Mouse (Mus musculus) ES-Bruce4 (cell line): ENCODE data around the gene Lect2. TPM values are rescaled to one million over a fixed set of nuclear protein-coding genes. Genes with fewer than 3 reads are reported as not detected.

ENCODE experiments used
- H3K27ac ChIP-seq: 2 replicates; pipeline ENCODE4 v1.5.1; 2012; ENCODE audit warnings: low read length, inconsistent platforms; ENCODE audit not compliant: insufficient read depth
- H3K27me3 ChIP-seq: 2 replicates; pipeline ENCODE4 v1.6.1; 2012; ENCODE audit warnings: mild to moderate bottlenecking, low read length, inconsistent platforms; ENCODE audit not compliant: control insufficient read depth, poor library complexity, insufficient read depth, severe bottlenecking
- H3K36me3 ChIP-seq: 2 replicates; pipeline ENCODE4 v1.6.1; 2012; ENCODE audit warnings: inconsistent platforms, mild to moderate bottlenecking, low read length, moderate library complexity; ENCODE audit not compliant: control insufficient read depth, poor library complexity, insufficient read depth, severe bottlenecking
- H3K4me1 ChIP-seq: one replicate; pipeline ENCODE4 v1.8.1; 2011; ENCODE audit warnings: low read length; ENCODE audit not compliant: control insufficient read depth, insufficient read depth
- H3K4me3 ChIP-seq: 2 replicates; pipeline ENCODE4 v1.5.1; 2011; ENCODE audit warnings: low read depth, mild to moderate bottlenecking, low read length
- H3K9ac ChIP-seq: 2 replicates; pipeline ENCODE4 v1.6.1; 2012; ENCODE audit warnings: low read depth, mild to moderate bottlenecking, inconsistent platforms; ENCODE audit not compliant: poor library complexity, severe bottlenecking
- H3K9me3 ChIP-seq: replicated peaks from 2 replicates; pipeline ENCODE4 v1.6.1; 2012; ENCODE audit warnings: mild to moderate bottlenecking, low read length, inconsistent platforms; ENCODE audit not compliant: control insufficient read depth, poor library complexity, insufficient read depth, severe bottlenecking
- CTCF ChIP-seq: IDR thresholded peaks from one replicate; pipeline ENCODE4 v1.8.1; 2011; ENCODE audit warnings: low read depth, low read length
- EP300 ChIP-seq: IDR thresholded peaks from 2 replicates; pipeline ENCODE4 v1.6.1; 2011; ENCODE audit warnings: low read depth, low read length; ENCODE audit not compliant: insufficient read depth
- POLR2A ChIP-seq: IDR thresholded peaks from one replicate; pipeline ENCODE4 v1.8.1; 2011; ENCODE audit warnings: low read length; ENCODE audit not compliant: insufficient read depth
- polyA plus RNA-seq: library from polyadenylated mRNA; stranded (reverse); fragments of >200 nt; gene quantifications from 2 replicates; pipeline ENCODE4 v1.2.4, GENCODE M21; 2011; ENCODE audit warnings: low read depth; ENCODE audit not compliant: missing spikeins, insufficient read depth, insufficient read length

Lect2 gene
- not detected in 2 replicates for polyA plus RNA-seq

GRCm38 (mm10) chr13:56548401-56548800 lies at the start of gene Lect2:
Gene Lect2, minus strand, starts transcription at chr13:56548502.
- Histone ChIP-seq H3K27ac (no peak within 1 kb of the TSS), H3K9ac (no peak within 1 kb of the TSS), H3K36me3 (no peaks in the 10 kb centered on the region), H3K4me1 (no peaks in the 10 kb centered on the region), H3K4me3 (no peak within 1 kb of the TSS), H3K9me3 (no peaks in the 10 kb centered on the region), H3K27me3 (no peaks in the 10 kb centered on the region)
- no peak for TF ChIP-seq EP300
- no peak for TF ChIP-seq CTCF
- TF ChIP-seq POLR2A = no peak

GRCm38 (mm10) chr13:56597296-56597695 lies 49.0 kb upstream of the Lect2 start:
- no peak for TF ChIP-seq POLR2A
- TF ChIP-seq CTCF = no peak
- no peak for TF ChIP-seq EP300

DNA sequence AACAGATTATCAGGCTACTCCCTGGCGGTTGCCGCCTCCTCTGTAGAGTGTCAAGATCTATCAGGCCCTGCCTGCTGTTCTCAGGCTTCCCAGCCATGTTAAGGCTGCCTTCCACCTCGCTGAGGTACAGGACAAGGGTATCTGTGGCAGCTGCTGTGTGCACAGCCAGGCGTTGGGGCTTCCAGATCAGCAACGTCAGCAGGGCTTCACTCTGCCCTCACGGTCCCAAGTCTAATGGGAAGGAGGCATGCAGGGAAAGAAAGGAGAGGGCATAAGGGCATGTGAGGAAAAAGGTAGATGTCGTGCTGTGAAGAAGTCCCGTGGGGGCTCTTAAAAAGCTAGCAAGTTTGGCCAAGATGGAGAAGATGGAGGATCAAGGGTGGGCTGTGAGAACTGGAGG lies 46.9 kb upstream of the Lect2 start:
- H3K9me3 ChIP-seq = no peaks in the 10 kb centered on the region
- no peak overlapping the region for H3K4me3 ChIP-seq
- no peak overlapping the region for H3K9ac ChIP-seq
- no peak overlapping the region for H3K27ac ChIP-seq
- no peaks in the 10 kb centered on the region for H3K27me3 ChIP-seq
- TF ChIP-seq CTCF = no peak
- TF ChIP-seq EP300 = no peak
- no peak for TF ChIP-seq POLR2A
- H3K36me3 ChIP-seq = no peaks in the 10 kb centered on the region
- H3K4me1 ChIP-seq = no peaks in the 10 kb centered on the region

More at GRCm38 (mm10) chr13:56597296-56597695, 49.0 kb upstream of the Lect2 start:
- Histone ChIP-seq H3K9me3 (no peaks in the 10 kb centered on the region), H3K36me3 (no peaks in the 10 kb centered on the region), H3K4me1 (no peaks in the 10 kb centered on the region), H3K27ac (no peak overlapping the region), H3K4me3 (no peak overlapping the region), H3K9ac (no peak overlapping the region), H3K27me3 (no peaks in the 10 kb centered on the region)

- Histone ChIP-seq H3K4me3 (no peak overlapping the region), H3K4me1 (no peaks in the 10 kb centered on the region), H3K27me3 (no peaks in the 10 kb centered on the region), H3K27ac (no peak overlapping the region), H3K9ac (no peak overlapping the region), H3K36me3 (no peaks in the 10 kb centered on the region), H3K9me3 (no peaks in the 10 kb centered on the region)
- TF ChIP-seq POLR2A = no peak
- no peak for TF ChIP-seq EP300
- TF ChIP-seq CTCF = no peak
These were observed 45.7 kb upstream of the Lect2 start for GRCm38 (mm10) chr13:56593961-56594391.

DNA sequence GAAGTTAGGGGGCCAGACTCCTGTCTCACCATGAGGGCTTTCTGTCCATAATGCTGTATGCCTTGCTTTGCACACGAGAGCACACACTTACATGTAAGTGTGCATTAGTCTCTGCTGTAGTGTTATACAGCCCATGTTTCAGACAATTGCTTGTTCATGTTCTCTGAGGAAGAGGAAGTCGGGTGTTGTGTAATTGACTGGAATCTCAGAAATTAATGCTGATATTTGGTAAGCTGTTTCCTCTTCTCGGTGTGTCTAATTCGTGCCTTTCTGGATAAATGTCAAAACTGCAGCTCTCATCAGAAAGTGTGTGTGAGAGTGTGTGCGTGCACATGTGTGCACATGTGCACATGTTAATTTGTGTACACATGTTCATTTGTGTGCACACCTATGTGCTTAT lies 44.9 kb upstream of the Lect2 start:
- no peak overlapping the region for H3K9ac ChIP-seq
- H3K4me3 ChIP-seq = no peak overlapping the region
- no peaks in the 10 kb centered on the region for H3K4me1 ChIP-seq
- no peak overlapping the region for H3K27ac ChIP-seq
- H3K9me3 ChIP-seq = no peaks in the 10 kb centered on the region
- no peaks in the 10 kb centered on the region for H3K27me3 ChIP-seq
- TF ChIP-seq CTCF (no peak), EP300 (no peak), POLR2A (no peak)
- H3K36me3 ChIP-seq = no peaks in the 10 kb centered on the region

DNA sequence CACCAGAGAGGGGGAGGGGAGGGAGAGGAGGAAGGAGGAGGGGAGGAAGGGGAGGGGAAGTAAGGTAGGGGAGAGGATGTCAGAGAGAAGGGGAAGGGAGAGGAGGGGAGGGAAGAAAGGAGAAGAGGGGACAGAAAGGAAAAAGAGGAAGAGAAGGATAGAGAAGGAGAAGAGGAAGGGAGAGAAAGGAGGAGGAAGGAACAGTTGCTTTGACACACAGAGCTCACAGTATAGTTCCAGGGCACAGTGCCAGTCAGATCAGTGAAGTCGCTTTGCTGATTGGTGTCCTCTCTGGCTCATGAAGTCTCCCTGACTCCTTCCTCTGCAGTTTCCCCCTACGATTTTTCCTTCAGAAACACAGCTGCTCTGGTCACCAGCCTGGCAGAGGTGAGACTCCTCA lies 43.6 kb upstream of the Lect2 start:
- Histone ChIP-seq H3K4me3 (no peak overlapping the region), H3K27me3 (no peaks in the 10 kb centered on the region), H3K4me1 (no peaks in the 10 kb centered on the region), H3K9me3 (no peaks in the 10 kb centered on the region), H3K9ac (no peak overlapping the region), H3K36me3 (no peaks in the 10 kb centered on the region), H3K27ac (no peak overlapping the region)
- no peak for TF ChIP-seq POLR2A
- no peak for TF ChIP-seq EP300
- TF ChIP-seq CTCF = no peak
